Mouse (Mus musculus) embryo, embryonic 10.5 days (tissue): ENCODE measurements around the gene Gpr137b.
"Not testable (repeated sequence)": the region's sequence is repeated elsewhere in the genome, so short reads cannot be mapped to it uniquely, and the experiment has no call there.

Experiments used
- DNase-seq: peaks from one replicate; pipeline ENCODE4 v3.0.0-alpha.2; 2015; ENCODE audit warnings: low spot score

Gene Gpr137b

GRCm38 (mm10) chr13:13366371-13366770, 27.4 kb downstream of the Gpr137b start:
- not testable (repeated sequence) for DNase-seq

GRCm38 (mm10) chr13:13363536-13363935, 30.3 kb downstream of the Gpr137b start:
- DNase-seq = not testable (repeated sequence)

- DNase-seq = not testable (repeated sequence)
Measured at GRCm38 (mm10) chr13:13362261-13362660, 31.6 kb downstream of the Gpr137b start.

GRCm38 (mm10) chr13:13360045-13360444, 33.8 kb downstream of the Gpr137b start:
- DNase-seq = not testable (repeated sequence)

GRCm38 (mm10) chr13:13358602-13359001, 35.2 kb downstream of the Gpr137b start:
- not testable (repeated sequence) for DNase-seq

GRCm38 (mm10) chr13:13358097-13358496, 35.7 kb downstream of the Gpr137b start:
- not testable (repeated sequence) for DNase-seq

GRCm38 (mm10) chr13:13352113-13352512, 41.7 kb downstream of the Gpr137b start:
- not testable (repeated sequence) for DNase-seq

GRCm38 (mm10) chr13:13350681-13351080, 43.1 kb downstream of the Gpr137b start:
- not testable (repeated sequence) for DNase-seq

- peak; percentile 44 for DNase-seq
Measured at GRCm38 (mm10) chr13:13349288-13349687, 44.5 kb downstream of the Gpr137b start.

- peak; percentile 15 for DNase-seq
Measured at GRCm38 (mm10) chr13:13347634-13348412, 46.0 kb downstream of the Gpr137b start.

- DNase-seq = not testable (repeated sequence)
Measured at GRCm38 (mm10) chr13:13337361-13337760, 56.5 kb downstream of the Gpr137b start.

GRCm38 (mm10) chr13:13328876-13329275, 64.9 kb downstream of the Gpr137b start:
- DNase-seq = peak; percentile 78
